Mouse (Mus musculus) hindbrain, postnatal 0 days (tissue): ENCODE measurements at regions not wholly inside any gene's neighbourhood (a gene's known extent, or its start where the extent isn't known, plus 50 kb on each side); places are given as distances from the start of the nearest gene placed in this dataset.

Experiments
- ATAC-seq: fragments of 200-750 bp; cut with Nextera tagmentation; 2 replicates; pipeline ENCODE4 v1.8.0; 2017; ENCODE audit warnings: mild to moderate bottlenecking, moderate TSS enrichment, moderate library complexity
- DNase-seq: peaks from one replicate; pipeline ENCODE4 v3.0.0-alpha.2; 2015; ENCODE audit warnings: low spot score
- H3K27ac ChIP-seq: fragments of 300-500 bp; sonication (generic); 2 replicates; pipeline ENCODE4 v1.5.1; 2014; ENCODE audit warnings: mild to moderate bottlenecking
- H3K27me3 ChIP-seq: fragments of 300-500 bp; sonication (generic); 2 replicates; pipeline ENCODE4 v1.6.1; 2014; ENCODE audit warnings: low read length, mixed read lengths; ENCODE audit not compliant: insufficient read depth
- H3K36me3 ChIP-seq: fragments of 300-500 bp; sonication (generic); 2 replicates; pipeline ENCODE4 v1.6.1; 2014; ENCODE audit warnings: low read length, mixed read lengths; ENCODE audit not compliant: insufficient read depth
- H3K4me1 ChIP-seq: fragments of 300-500 bp; sonication (generic); 2 replicates; pipeline ENCODE4 v1.6.1; 2014; ENCODE audit warnings: antibody characterized with exemption, low read length, mixed read lengths; ENCODE audit not compliant: insufficient read depth
- H3K4me2 ChIP-seq: fragments of 300-500 bp; sonication (generic); 2 replicates; pipeline ENCODE4 v1.6.1; 2014; ENCODE audit warnings: low read depth, mild to moderate bottlenecking, low read length, moderate library complexity, mixed read lengths
- H3K4me3 ChIP-seq: fragments of 300-500 bp; sonication (generic); 2 replicates; pipeline ENCODE4 v1.5.1; 2014; ENCODE audit warnings: low read length
- H3K9ac ChIP-seq: fragments of 300-500 bp; sonication (generic); replicated peaks from 2 replicates; pipeline ENCODE4 v1.6.1; 2014; ENCODE audit warnings: mild to moderate bottlenecking, low read length, moderate library complexity, mixed read lengths
- H3K9me3 ChIP-seq: fragments of 300-500 bp; sonication (generic); 2 replicates; pipeline ENCODE4 v1.6.1; 2016; ENCODE audit warnings: low read length, mixed read lengths
- CTCF ChIP-seq: IDR thresholded peaks from 2 replicates; pipeline ENCODE4 v1.5.1; 2016; ENCODE audit warnings: antibody characterized with exemption, control low read depth, low read depth
- WGBS: fragments of 180-500 bp; shearing (Covaris S2); extraction: QIAGEN DNeasy Blood & Tissue Kit; methylation state at CpG from one replicate; pipeline ENCODE4 v1.1.7; 2014; 5-methylcytosine and 5-hydroxymethylcytosine counted together

DNA sequence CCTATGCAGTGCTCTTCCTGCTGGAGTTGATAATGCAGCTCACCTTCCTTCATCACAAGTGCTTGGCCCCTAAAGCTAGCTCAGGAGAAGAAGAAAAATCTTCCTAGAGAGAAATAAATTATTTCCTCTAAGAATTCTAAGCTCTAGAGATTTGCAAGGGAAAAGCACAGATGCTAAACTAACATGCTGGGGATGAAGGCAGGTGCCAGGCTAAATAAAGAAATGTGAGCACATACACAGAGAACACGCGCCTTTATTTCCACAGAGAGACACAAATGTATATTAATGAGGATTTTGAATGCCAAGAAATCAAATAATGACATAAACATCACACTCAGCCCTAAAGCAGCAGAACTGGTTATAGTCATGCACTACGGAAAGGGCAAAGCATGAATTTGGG, 229.5 kb upstream of the Mamld1 start:
- H3K9ac ChIP-seq, result no peak overlapping the region
- DNase-seq, result no peak
- no peak overlapping the region for H3K4me2 ChIP-seq
- H3K27me3 ChIP-seq, result no peaks in the 10 kb centered on the region
- H3K27ac ChIP-seq, result no peak overlapping the region
- no peak overlapping the region for H3K4me3 ChIP-seq
- no peak for TF ChIP-seq CTCF
- no peak for ATAC-seq
- 91% methylated on average over 3 of the region's 3 CpGs for WGBS
- no peaks in the 10 kb centered on the region for H3K36me3 ChIP-seq
- no peaks in the 10 kb centered on the region for H3K4me1 ChIP-seq
- no peaks in the 10 kb centered on the region for H3K9me3 ChIP-seq

DNA sequence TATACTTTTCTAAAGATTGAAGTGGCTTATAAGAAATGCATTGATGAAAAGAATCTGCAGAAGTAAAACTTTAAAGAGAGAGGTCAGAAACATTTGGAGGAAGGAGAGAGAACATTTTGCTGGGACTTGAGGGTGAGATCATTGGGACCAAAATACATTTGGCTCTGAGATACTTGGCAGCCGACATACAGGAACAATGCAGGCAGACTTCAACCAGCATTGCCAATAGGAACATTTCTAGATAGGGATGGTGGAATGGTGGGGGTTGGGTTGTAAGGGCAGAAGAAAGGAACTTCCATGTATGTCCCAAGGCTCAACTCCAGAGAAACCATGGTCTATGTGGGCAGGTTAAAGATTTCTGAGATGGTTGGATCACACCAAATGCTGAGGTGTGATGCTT, 232.3 kb upstream of the Mamld1 start:
- ATAC-seq, result no peak
- WGBS, result 77% methylated on average over 1 of the region's 1 CpGs

DNA sequence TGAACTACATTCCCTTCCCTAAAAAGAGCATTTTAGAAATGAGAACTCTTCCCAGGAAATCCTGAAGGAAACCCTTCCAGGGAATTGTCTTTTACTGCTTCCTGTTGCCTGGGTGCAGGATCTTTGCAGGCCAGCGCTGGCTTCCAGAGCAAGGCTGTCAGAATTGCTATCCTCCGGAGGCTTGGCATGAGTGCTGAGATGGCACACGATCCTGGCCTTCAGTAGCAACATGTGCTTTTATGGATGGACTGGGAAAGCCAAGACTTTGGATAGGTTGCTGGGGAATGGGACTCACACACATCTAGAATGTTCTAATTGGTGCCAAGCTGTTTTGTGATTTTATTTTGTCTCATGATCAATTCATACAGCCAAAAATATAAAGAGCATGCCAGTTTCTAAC, 233.4 kb upstream of the Mamld1 start:
- Histone ChIP-seq H3K4me1 (no peaks in the 10 kb centered on the region), H3K9me3 (no peaks in the 10 kb centered on the region), H3K27me3 (no peaks in the 10 kb centered on the region), H3K4me3 (no peak overlapping the region), H3K9ac (no peak overlapping the region), H3K4me2 (no peak overlapping the region), H3K36me3 (no peaks in the 10 kb centered on the region), H3K27ac (no peak overlapping the region)
- no peak for TF ChIP-seq CTCF
- DNase-seq (peak; percentile 51), ATAC-seq (peak; percentile 74; the same call in 1 of the 2 replicates)
- WGBS, result 65% methylated on average over 3 of the region's 3 CpGs

More for the DNA sequence above, 232.3 kb upstream of the Mamld1 start:
- Histone ChIP-seq H3K9ac (no peak overlapping the region), H3K36me3 (no peaks in the 10 kb centered on the region), H3K27ac (no peak overlapping the region), H3K9me3 (no peaks in the 10 kb centered on the region), H3K4me1 (no peaks in the 10 kb centered on the region), H3K4me2 (no peak overlapping the region), H3K4me3 (no peak overlapping the region), H3K27me3 (no peaks in the 10 kb centered on the region)
- no peak for DNase-seq
- TF ChIP-seq CTCF, result no peak

DNA sequence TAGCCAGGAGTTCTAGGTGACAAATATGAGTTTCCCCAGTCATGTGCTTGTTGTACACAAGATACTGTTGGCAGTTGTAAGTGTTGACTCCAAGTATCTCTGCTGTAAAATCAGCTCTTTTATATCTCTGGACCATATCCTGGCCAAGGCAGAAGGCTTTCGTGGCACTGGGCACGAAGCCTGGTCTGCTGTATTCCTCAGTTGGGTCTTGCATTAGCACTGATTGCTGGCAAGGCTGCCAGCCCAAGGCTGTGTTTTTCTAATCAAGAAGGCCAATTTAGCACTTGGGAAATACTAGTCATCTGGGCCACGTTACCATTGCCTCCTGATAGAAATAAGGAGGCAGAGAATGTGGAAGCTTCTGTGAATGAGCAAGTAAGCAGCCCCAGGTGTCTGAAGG, 258.3 kb upstream of the Mamld1 start:
- Histone ChIP-seq H3K9ac (no peak overlapping the region), H3K36me3 (no peaks in the 10 kb centered on the region), H3K9me3 (no peaks in the 10 kb centered on the region), H3K27me3 (no peaks in the 10 kb centered on the region), H3K27ac (no peak overlapping the region), H3K4me2 (no peak overlapping the region), H3K4me3 (no peak overlapping the region), H3K4me1 (no peaks in the 10 kb centered on the region)
- 62% methylated on average over 3 of the region's 3 CpGs for WGBS
- no peak for DNase-seq
- no peak for TF ChIP-seq CTCF
- no peak for ATAC-seq

DNA sequence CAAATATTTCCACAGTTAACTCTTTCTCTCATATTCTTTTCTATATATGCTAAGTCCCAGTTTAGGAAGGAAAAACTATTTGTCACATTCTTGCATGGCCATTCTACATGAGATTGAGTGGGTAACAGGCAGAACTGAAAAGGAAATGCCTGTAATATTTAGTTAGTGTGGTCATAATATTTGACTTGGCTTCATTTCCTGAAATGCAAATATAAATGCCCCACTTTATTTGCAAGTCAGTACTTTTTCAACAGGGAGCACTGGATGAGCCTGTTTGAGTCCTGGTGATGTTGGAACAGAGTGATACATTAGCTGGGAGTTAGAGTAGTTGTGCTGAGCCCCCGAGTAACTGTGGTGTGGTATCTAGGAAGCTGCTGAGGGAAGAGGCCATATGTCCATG, 285.9 kb upstream of the Tmem185a start:
- Histone ChIP-seq H3K9me3 (no peaks in the 10 kb centered on the region), H3K9ac (no peak overlapping the region), H3K27ac (no peak overlapping the region), H3K36me3 (no peaks in the 10 kb centered on the region), H3K4me1 (no peaks in the 10 kb centered on the region), H3K4me2 (no peak overlapping the region), H3K27me3 (no peaks in the 10 kb centered on the region), H3K4me3 (no peak overlapping the region)
- 67% methylated on average over 1 of the region's 1 CpGs for WGBS
- DNase-seq (no peak), ATAC-seq (no peak)
- TF ChIP-seq CTCF, result no peak

DNA sequence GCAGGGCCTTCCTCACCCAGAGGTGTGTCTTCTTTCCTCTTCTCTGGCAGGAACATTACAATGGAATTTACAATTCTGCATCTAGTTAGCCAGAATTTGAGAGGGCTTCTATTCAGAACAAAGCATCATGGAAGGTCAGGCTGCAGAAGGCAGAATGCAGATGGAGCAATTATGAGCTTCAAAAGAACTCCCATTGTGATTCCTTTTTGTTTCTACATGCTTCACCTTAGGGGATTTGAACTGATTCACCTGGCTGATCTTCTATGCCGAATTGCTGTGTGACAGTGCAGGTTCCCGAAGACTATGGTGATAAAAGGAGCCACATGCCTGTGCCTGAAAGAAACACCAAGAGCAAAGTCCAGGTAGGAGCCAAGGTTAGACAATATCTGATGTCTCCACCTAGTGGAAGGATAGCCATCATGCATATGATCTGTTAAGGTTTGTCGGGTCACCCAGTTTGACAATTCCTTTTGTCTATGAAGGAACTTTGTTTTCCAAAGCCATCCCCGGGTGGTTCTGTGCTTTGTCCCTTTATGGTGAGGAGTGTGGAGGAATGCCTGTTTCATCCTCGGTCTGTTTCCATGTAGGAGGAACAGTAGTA, 236.1 kb upstream of the Tmem185a start:
- WGBS, result 60% methylated on average over 5 of the region's 5 CpGs

DNA sequence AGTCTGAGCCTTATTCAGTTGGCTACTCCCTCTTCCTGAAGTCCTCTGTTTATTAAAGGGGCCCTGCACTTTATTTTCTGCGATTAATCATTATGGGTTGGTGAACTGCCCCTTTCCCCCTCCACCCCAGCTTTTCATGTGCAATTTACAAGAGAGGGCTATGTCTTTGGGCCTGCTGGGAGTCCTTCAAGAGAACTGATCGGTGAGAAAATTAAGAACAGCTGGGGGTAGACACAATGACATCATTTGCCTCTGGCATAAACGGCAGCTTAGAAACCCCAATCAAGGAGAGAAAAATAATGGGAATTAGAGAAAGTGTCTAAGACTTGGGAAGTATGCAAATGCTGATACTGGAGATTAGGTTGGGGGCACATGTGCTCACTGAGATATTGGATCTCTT, 205.2 kb upstream of the Tmem185a start:
- DNase-seq, result no peak
- no peak overlapping the region for H3K4me3 ChIP-seq
- no peak overlapping the region for H3K4me2 ChIP-seq
- no peak overlapping the region for H3K27ac ChIP-seq
- no peaks in the 10 kb centered on the region for H3K4me1 ChIP-seq
- no peaks in the 10 kb centered on the region for H3K9me3 ChIP-seq
- no peaks in the 10 kb centered on the region for H3K27me3 ChIP-seq
- TF ChIP-seq CTCF, result no peak
- no peak for ATAC-seq
- no peak overlapping the region for H3K9ac ChIP-seq
- 56% methylated on average over 3 of the region's 3 CpGs for WGBS
- no peaks in the 10 kb centered on the region for H3K36me3 ChIP-seq

More for the DNA sequence above, 236.1 kb upstream of the Tmem185a start:
- H3K27me3 ChIP-seq, result no peaks in the 10 kb centered on the region
- H3K9ac ChIP-seq, result no peak overlapping the region
- DNase-seq (no peak), ATAC-seq (no peak)
- no peaks in the 10 kb centered on the region for H3K9me3 ChIP-seq
- H3K4me3 ChIP-seq, result no peak overlapping the region
- H3K27ac ChIP-seq, result no peak overlapping the region
- no peak overlapping the region for H3K4me2 ChIP-seq
- no peaks in the 10 kb centered on the region for H3K4me1 ChIP-seq
- peak; percentile 40; the same call in 1 of the 2 replicates for TF ChIP-seq CTCF
- H3K36me3 ChIP-seq, result no peaks in the 10 kb centered on the region
